Mouse (Mus musculus): ENCODE measurements around the gene Pde6g. TPM values are rescaled to one million over a fixed set of nuclear protein-coding genes. Genes with fewer than 3 reads are reported as not detected.
"Not testable (repeated sequence)": the region's sequence is repeated elsewhere in the genome, so short reads cannot be mapped to it uniquely, and the experiment has no call there.

The Pde6g gene
- total RNA-seq, 2 experiments from 2014 or later = not detected

DNA sequence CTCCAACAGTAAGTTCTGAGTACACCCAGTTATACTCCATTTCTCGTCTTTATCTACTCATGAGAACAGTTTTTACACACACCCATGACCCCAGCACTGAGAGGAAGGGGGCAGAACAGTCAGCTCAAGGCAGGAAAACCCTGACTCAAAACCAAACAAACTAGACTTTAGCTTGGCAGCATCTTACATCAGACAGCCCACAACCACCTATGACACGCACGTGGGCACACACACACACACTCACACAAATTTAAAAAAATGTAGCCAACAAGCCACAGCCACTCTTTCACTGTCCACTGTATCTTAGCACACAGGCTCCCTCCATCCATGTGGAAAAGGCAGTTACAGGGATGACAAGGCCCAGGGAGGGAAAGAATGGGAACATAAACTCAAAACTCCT lies 26.6 kb downstream of the Pde6g start:
- no peak for ATAC-seq (replicated peaks; ENCODE audit: low FRiP score, poor library complexity, severe bottlenecking)

DNA sequence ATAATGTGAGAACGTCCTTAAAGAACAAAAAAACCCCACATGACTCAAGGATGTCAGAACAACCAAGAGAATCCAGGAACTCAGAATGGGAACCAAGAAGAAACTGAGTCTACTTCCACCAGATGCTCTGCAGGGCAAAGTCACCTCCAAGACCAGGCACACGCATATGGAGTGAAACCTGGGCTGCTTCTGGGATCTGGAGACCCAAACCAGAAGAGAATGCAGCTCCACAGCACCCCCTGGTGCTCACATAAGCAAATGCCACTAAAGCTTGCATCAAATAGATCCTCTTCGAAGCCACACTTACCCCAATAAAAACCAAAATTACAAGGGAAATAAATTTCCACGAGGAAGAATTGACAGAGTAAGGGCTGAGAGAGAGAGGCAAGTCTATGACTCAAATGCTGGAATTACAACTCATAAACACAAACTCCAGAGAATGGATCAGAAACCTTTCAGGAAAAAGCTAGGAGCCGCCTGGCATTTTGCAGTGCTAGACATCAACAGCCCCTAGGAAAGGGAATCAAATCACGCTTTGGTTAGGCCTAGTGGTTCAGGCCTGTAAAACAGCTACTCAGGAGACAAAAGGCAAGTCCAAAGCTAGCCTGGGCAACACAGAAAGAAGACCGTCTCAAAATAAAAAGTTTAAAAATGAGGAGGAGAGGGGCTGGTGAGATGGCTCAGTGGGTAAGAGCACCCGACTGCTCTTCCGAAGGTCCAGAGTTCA lies 29.6 kb downstream of the Pde6g start:
- peak; percentile 74 for ATAC-seq (replicated peaks; ENCODE audit: low FRiP score, poor library complexity, severe bottlenecking)

DNA sequence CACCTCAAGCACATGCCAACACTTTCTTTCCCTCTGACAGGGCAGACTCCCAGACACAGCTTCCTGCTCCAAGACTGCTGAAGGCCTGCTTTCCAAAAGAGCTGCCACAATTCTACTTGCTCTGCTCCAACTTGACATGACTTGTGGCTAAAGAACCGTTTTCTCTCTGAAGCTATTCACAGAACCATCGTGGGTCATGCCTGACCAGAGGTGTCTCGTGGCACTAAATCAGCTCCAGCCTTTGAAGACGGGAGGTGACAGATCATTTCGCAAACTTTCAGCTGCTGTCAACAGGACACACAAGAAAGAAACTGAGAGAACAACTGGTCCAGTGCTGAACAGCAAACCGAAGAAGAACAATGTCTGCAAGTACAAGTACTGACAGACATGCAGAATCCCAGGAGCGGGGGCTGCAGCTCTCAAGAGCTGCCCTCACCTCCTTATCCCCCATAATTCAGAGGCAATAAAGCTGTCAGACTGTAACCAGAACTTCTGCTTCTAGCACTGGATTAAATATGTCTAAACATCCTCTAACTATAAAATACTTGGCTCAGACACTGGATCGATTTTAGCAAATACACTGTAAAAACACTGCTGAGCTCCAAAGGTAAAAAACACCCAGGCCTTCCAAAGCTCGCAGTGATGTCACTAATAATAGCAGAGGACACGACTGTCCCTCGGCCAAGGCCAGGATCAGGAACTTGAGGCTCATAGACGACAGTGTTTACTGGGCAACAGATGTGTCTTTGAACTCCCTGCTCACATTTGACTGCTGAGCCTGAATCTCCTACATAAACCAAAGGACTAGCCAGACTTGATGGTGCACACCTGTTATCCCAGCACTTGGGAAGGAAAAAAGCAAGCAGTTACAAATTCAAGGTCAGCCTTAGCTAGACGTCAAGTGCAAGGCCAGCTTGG lies 30.4 kb downstream of the Pde6g start:
- ATAC-seq (replicated peaks; ENCODE audit: low FRiP score, poor library complexity, severe bottlenecking) = no peak

DNA sequence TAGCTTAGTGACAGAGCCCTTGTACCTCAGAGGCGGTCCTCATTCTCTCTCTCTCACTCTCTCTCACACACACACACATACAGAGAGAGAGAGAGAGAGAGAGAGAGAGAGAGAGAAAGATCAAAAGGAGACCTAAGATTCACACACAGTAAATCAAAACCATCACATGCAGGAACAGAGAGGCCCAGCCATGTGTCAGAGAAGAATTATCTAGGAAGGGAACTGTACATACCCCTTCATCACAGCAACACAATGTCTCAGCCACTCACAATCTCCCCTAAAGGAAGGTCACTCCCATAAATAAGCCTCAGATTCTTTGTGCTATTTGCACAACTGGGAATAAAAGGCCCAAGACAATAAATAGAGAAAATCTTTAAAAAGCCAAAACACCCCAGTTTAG lies 34.7 kb downstream of the Pde6g start:
- no peak for ATAC-seq (replicated peaks; ENCODE audit: low FRiP score, poor library complexity, severe bottlenecking)

DNA sequence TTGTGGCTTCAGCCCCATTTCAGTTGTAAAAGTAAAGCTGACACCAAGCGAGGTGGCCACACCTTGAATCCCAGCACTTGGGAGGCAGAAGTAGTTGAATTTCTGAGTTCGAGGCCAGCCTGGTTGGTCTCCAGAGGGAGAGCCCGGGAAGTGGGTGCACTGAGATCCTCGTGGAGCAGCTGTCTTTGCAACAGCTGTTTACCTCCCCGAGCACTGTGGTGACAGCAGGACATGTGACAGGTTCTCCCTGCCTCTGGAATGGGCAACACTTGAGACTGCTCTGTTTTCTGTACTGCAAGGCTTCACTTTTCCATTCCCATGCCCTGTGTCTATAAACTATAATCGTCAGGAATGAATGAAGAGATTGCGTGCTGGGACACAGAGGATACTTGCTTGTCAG lies 35.4 kb downstream of the Pde6g start:
- no peak for ATAC-seq (replicated peaks; ENCODE audit: low FRiP score, poor library complexity, severe bottlenecking)

DNA sequence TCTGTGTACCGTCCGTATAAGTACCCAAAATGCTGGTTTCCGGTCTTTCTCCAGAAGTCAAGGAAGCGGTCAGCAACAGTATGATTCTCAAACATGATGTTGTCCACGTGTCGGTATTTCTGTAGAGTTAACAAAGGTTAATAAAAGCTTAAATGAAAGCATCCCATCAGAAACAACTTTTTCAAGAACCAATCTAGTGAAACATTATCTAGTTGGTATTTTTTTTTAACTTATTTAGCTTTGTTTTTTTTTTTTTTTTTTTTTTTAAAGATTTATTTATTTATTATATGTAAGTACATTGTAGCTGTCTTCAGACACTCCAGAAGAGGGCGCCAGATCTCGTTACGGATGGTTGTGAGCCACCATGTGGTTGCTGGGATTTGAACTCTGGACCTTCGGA lies 39.7 kb downstream of the Pde6g start:
- not testable (repeated sequence) for ATAC-seq (replicated peaks; ENCODE audit: low FRiP score, poor library complexity, severe bottlenecking)

DNA sequence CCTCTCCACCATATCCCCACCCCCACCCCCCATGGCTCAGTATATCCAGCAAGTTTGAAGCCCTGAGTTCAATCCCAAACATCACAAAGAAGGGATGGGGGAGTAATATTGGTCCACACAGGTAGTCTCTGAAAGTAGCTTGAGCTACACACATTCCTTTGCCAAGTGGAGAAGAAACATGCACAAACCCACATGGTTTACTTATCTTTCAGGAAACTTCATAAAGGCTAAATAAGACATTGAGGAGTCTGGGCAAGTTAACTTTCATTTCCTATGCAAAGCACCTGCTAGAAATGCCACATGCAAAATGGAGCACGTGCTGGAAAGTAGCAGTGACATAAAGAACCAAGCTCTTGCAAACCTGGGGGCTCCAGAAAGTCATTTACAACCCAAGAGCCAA lies 46.9 kb downstream of the Pde6g start:
- no peak for ATAC-seq (replicated peaks; ENCODE audit: low FRiP score, poor library complexity, severe bottlenecking)

DNA sequence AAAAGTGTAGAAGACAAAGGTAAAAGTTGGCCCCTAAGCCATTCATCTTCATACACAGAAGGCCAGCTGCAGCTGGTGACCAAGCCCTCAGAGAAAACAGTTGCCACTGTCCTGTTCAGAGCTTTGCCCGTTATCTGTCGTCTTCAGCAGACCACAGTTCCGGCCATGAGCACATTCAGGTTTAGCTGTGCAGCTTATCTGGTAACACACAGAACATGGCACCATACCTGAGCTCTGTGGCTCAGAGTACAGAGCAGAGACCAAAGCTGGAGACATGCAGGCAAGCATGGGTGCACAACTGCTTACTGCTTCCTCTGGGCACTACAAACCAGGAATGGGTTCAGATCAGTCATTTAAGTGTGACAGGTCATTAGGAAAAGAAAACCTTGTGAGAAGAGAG lies 47.4 kb downstream of the Pde6g start:
- ATAC-seq (replicated peaks; ENCODE audit: low FRiP score, poor library complexity, severe bottlenecking) = peak; percentile 79

DNA sequence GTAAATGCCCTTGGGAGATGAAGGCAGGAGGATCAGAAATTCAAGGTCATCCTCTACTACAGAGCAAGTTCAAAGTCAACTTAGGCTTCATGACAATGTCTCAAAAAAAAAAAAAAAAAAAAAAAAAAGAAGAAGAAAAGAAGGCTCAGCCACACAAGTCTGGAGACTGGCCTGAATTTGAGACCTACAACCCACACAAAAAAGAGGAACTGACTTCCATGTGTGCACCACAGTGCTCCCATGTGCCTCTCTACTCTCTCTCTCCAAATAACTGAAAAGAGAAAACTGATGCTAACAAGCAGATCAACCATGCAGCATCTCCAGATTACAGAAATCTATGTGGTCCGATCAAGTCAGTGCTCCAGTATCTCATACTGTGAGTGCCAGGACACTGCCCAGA lies 48.5 kb downstream of the Pde6g start:
- ATAC-seq (replicated peaks; ENCODE audit: low FRiP score, poor library complexity, severe bottlenecking) = no peak

DNA sequence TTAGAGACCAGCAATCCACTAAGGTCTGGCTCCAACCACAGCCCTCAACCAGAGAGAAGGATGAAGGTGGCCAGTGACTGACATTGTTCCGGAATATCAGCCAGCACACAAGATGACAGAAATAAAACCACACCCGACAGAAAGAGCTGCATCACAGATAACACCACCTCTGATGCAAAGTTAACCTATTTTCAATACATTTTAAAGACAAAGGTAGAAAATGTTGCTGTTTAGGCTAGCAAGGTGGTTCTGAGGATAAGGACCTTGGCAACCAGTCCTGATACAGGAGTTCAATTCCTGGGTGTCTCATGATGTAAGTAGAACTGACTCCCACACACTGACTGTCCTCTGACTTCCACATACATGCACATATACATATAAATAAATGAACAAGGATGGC lies 54.0 kb downstream of the Pde6g start:
- ATAC-seq (replicated peaks; ENCODE audit: low FRiP score, poor library complexity, severe bottlenecking) = no peak

Other genes with a start within 250 kb of the Pde6g start
- gene Bahcc1, start 220.6 kb downstream of the Pde6g start, total RNA-seq (2015; ENCODE audit: low replicate concordance) = 2.5 and 2.9 TPM in 2 replicates
- 1.4 TPM in 2 replicates for gene Bahcc1, start 220.6 kb downstream of the Pde6g start, total RNA-seq (2017; ENCODE audit: low replicate concordance)
- gene Actg1, start 105.0 kb downstream of the Pde6g start, total RNA-seq (2015; ENCODE audit: low replicate concordance) = 531 and 597 TPM in 2 replicates
- gene Actg1, start 105.0 kb downstream of the Pde6g start, total RNA-seq (2017; ENCODE audit: low replicate concordance) = 282 and 330 TPM in 2 replicates
- not detected in 2 replicates for gene Fscn2, start 92.0 kb downstream of the Pde6g start, total RNA-seq (2015; ENCODE audit: low replicate concordance)
- not detected in 2 replicates for gene Fscn2, start 92.0 kb downstream of the Pde6g start, total RNA-seq (2017; ENCODE audit: low replicate concordance)
- gene Faap100, start 74.7 kb downstream of the Pde6g start, total RNA-seq (2015; ENCODE audit: low replicate concordance) = 6.1 and 8.0 TPM in 2 replicates
- 2.0 and 9.4 TPM in 2 replicates for gene Faap100, start 74.7 kb downstream of the Pde6g start, total RNA-seq (2017; ENCODE audit: low replicate concordance)
- gene Nploc4, start 15.8 kb downstream of the Pde6g start, total RNA-seq (2015; ENCODE audit: low replicate concordance) = 35.2 and 47.6 TPM in 2 replicates
- gene Nploc4, start 15.8 kb downstream of the Pde6g start, total RNA-seq (2017; ENCODE audit: low replicate concordance) = 63.8 and 65.8 TPM in 2 replicates
- not detected in 2 replicates for gene Tspan10, start 10.9 kb downstream of the Pde6g start, total RNA-seq (2015; ENCODE audit: low replicate concordance)
- 0.13 and 1.8 TPM in 2 replicates for gene Tspan10, start 10.9 kb downstream of the Pde6g start, total RNA-seq (2017; ENCODE audit: low replicate concordance)
- gene Oxld1, start 4.6 kb upstream of the Pde6g start, total RNA-seq (2015; ENCODE audit: low replicate concordance) = 4.3 TPM in 1 of 2 replicates, not detected in the other
- gene Oxld1, start 4.6 kb upstream of the Pde6g start, total RNA-seq (2017; ENCODE audit: low replicate concordance) = 1.4 and 5.0 TPM in 2 replicates
- 5.8 and 26.8 TPM in 2 replicates for gene Ccdc137, start 4.6 kb upstream of the Pde6g start, total RNA-seq (2015; ENCODE audit: low replicate concordance)
- gene Ccdc137, start 4.6 kb upstream of the Pde6g start, total RNA-seq (2017; ENCODE audit: low replicate concordance) = 21.2 and 24.0 TPM in 2 replicates
- gene Arl16, start 14.1 kb upstream of the Pde6g start, total RNA-seq (2015; ENCODE audit: low replicate concordance) = 13.8 and 22.0 TPM in 2 replicates
- 3.8 and 16.7 TPM in 2 replicates for gene Arl16, start 14.1 kb upstream of the Pde6g start, total RNA-seq (2017; ENCODE audit: low replicate concordance)
- gene Mrpl12, start 31.1 kb upstream of the Pde6g start, total RNA-seq (2015; ENCODE audit: low replicate concordance) = 10.8 and 17.6 TPM in 2 replicates
- 11.6 and 13.7 TPM in 2 replicates for gene Mrpl12, start 31.1 kb upstream of the Pde6g start, total RNA-seq (2017; ENCODE audit: low replicate concordance)
- 7.2 and 17.6 TPM in 2 replicates for gene Slc25a10, start 38.3 kb upstream of the Pde6g start, total RNA-seq (2015; ENCODE audit: low replicate concordance)
- 25.4 and 40.1 TPM in 2 replicates for gene Slc25a10, start 38.3 kb upstream of the Pde6g start, total RNA-seq (2017; ENCODE audit: low replicate concordance)
- not detected in 2 replicates for gene Gcgr, start 77.2 kb upstream of the Pde6g start, total RNA-seq (2015; ENCODE audit: low replicate concordance)
- gene Gcgr, start 77.2 kb upstream of the Pde6g start, total RNA-seq (2017; ENCODE audit: low replicate concordance) = not detected in 2 replicates
- 19.8 and 23.5 TPM in 2 replicates for gene Mcrip1, start 96.2 kb upstream of the Pde6g start, total RNA-seq (2015; ENCODE audit: low replicate concordance)
- gene Mcrip1, start 96.2 kb upstream of the Pde6g start, total RNA-seq (2017; ENCODE audit: low replicate concordance) = 1.7 and 5.6 TPM in 2 replicates
- gene Ppp1r27, start 97.6 kb upstream of the Pde6g start, total RNA-seq (2015; ENCODE audit: low replicate concordance) = not detected in 2 replicates
- gene Ppp1r27, start 97.6 kb upstream of the Pde6g start, total RNA-seq (2017; ENCODE audit: low replicate concordance) = not detected in 2 replicates
- gene P4hb, start 119.8 kb upstream of the Pde6g start, total RNA-seq (2015; ENCODE audit: low replicate concordance) = 101 and 104 TPM in 2 replicates
- 112 and 141 TPM in 2 replicates for gene P4hb, start 119.8 kb upstream of the Pde6g start, total RNA-seq (2017; ENCODE audit: low replicate concordance)
- gene Arhgdia, start 128.1 kb upstream of the Pde6g start, total RNA-seq (2015; ENCODE audit: low replicate concordance) = 134 and 150 TPM in 2 replicates
- 45.3 and 49.3 TPM in 2 replicates for gene Arhgdia, start 128.1 kb upstream of the Pde6g start, total RNA-seq (2017; ENCODE audit: low replicate concordance)
- gene Alyref, start 144.9 kb upstream of the Pde6g start, total RNA-seq (2015; ENCODE audit: low replicate concordance) = 72.9 and 87.2 TPM in 2 replicates
- gene Alyref, start 144.9 kb upstream of the Pde6g start, total RNA-seq (2017; ENCODE audit: low replicate concordance) = 142 and 227 TPM in 2 replicates
- gene Anapc11, start 144.9 kb upstream of the Pde6g start, total RNA-seq (2015; ENCODE audit: low replicate concordance) = 28.1 and 35.0 TPM in 2 replicates
- 2.8 and 12.1 TPM in 2 replicates for gene Anapc11, start 144.9 kb upstream of the Pde6g start, total RNA-seq (2017; ENCODE audit: low replicate concordance)
- not detected in 2 replicates for gene Npb, start 155.0 kb upstream of the Pde6g start, total RNA-seq (2015; ENCODE audit: low replicate concordance)
- gene Npb, start 155.0 kb upstream of the Pde6g start, total RNA-seq (2017; ENCODE audit: low replicate concordance) = not detected in 2 replicates
- gene Pcyt2, start 164.4 kb upstream of the Pde6g start, total RNA-seq (2015; ENCODE audit: low replicate concordance) = 13.3 and 14.7 TPM in 2 replicates
- 20.7 and 23.1 TPM in 2 replicates for gene Pcyt2, start 164.4 kb upstream of the Pde6g start, total RNA-seq (2017; ENCODE audit: low replicate concordance)
- gene Sirt7, start 171.7 kb upstream of the Pde6g start, total RNA-seq (2015; ENCODE audit: low replicate concordance) = 59.9 and 61.3 TPM in 2 replicates
- gene Sirt7, start 171.7 kb upstream of the Pde6g start, total RNA-seq (2017; ENCODE audit: low replicate concordance) = 81.2 and 85.6 TPM in 2 replicates
- 36.0 TPM in 2 replicates for gene Mafg, start 180.1 kb upstream of the Pde6g start, total RNA-seq (2015; ENCODE audit: low replicate concordance)
- 71.3 and 91.6 TPM in 2 replicates for gene Mafg, start 180.1 kb upstream of the Pde6g start, total RNA-seq (2017; ENCODE audit: low replicate concordance)
- gene Pycr1, start 190.3 kb upstream of the Pde6g start, total RNA-seq (2015; ENCODE audit: low replicate concordance) = 2.1 TPM in 1 of 2 replicates, not detected in the other
- 1.1 TPM in 1 of 2 replicates, not detected in the other for gene Pycr1, start 190.3 kb upstream of the Pde6g start, total RNA-seq (2017; ENCODE audit: low replicate concordance)
- gene Myadml2, start 194.7 kb upstream of the Pde6g start, total RNA-seq (2015; ENCODE audit: low replicate concordance) = not detected in 2 replicates
- gene Myadml2, start 194.7 kb upstream of the Pde6g start, total RNA-seq (2017; ENCODE audit: low replicate concordance) = not detected in 2 replicates
- not detected in 2 replicates for gene Notum, start 207.7 kb upstream of the Pde6g start, total RNA-seq (2015; ENCODE audit: low replicate concordance)
- gene Notum, start 207.7 kb upstream of the Pde6g start, total RNA-seq (2017; ENCODE audit: low replicate concordance) = not detected in 2 replicates
- gene Aspscr1, start 219.5 kb upstream of the Pde6g start, total RNA-seq (2015; ENCODE audit: low replicate concordance) = 33.1 and 41.4 TPM in 2 replicates
- gene Aspscr1, start 219.5 kb upstream of the Pde6g start, total RNA-seq (2017; ENCODE audit: low replicate concordance) = 46.0 and 59.7 TPM in 2 replicates